Mouse (Mus musculus) gastrocnemius, adult 8-10 months (tissue): ENCODE data around the gene Tead3. TPM values are rescaled to one million over a fixed set of nuclear protein-coding genes. Genes with fewer than 3 reads are reported as not detected.

Source experiments
- total RNA-seq, 4 experiments: library from RNA; stranded (reverse); gene quantifications; 2 replicates each; pipeline ENCODE4 v1.2.4; 2022

Gene Tead3
- total RNA-seq, 4 experiments from 2014 or later, result 3.2 to 5.7 (median 4.5) TPM

Other genes starting within 250 kb of the Tead3 start
- under 1 TPM; 0.05 to 0.46 (median 0.30) TPM for gene Scube3, start 208.7 kb downstream of the Tead3 start, total RNA-seq
- gene Zfp523, start 173.7 kb downstream of the Tead3 start, total RNA-seq, result 10 to 100 TPM; 13.0 to 19.2 (median 16.7) TPM
- 1 to 10 TPM in 3 of 4 experiments, under 1 TPM in 1; 0.90 to 2.1 (median 1.2) TPM for gene Def6, start 143.0 kb downstream of the Tead3 start, total RNA-seq
- gene Ppard, start 118.1 kb downstream of the Tead3 start, total RNA-seq, result 10 to 100 TPM; 24.7 to 28.3 (median 26.1) TPM
- gene Fance, start 37.3 kb downstream of the Tead3 start, total RNA-seq, result 10 to 100 TPM in 1 of 4 experiments, 1 to 10 TPM in 3; 9.0 to 14.3 (median 9.3) TPM
- 100 to 1,000 TPM; 377 to 515 (median 422) TPM for gene Rpl10a, start 22.3 kb downstream of the Tead3 start, total RNA-seq
- not detected for gene Tulp1, start 14.4 kb upstream of the Tead3 start, total RNA-seq
- 100 to 1,000 TPM in 1 of 4 experiments, 10 to 100 TPM in 3; 39.2 to 148 (median 53.2) TPM for gene Fkbp5, start 166.7 kb upstream of the Tead3 start, total RNA-seq
- gene Armc12, start 180.0 kb upstream of the Tead3 start, total RNA-seq, result not detected
- not detected for gene Clpsl2, start 198.6 kb upstream of the Tead3 start, total RNA-seq
- not detected for gene Clps, start 209.9 kb upstream of the Tead3 start, total RNA-seq
- gene Lhfpl5, start 224.8 kb upstream of the Tead3 start, total RNA-seq, result not detected